Mouse (Mus musculus): ENCODE measurements at regions not wholly inside any gene's neighbourhood (a gene's known extent, or its start where the extent isn't known, plus 50 kb on each side); places are given as distances from the start of the nearest gene placed in this dataset.

DNA sequence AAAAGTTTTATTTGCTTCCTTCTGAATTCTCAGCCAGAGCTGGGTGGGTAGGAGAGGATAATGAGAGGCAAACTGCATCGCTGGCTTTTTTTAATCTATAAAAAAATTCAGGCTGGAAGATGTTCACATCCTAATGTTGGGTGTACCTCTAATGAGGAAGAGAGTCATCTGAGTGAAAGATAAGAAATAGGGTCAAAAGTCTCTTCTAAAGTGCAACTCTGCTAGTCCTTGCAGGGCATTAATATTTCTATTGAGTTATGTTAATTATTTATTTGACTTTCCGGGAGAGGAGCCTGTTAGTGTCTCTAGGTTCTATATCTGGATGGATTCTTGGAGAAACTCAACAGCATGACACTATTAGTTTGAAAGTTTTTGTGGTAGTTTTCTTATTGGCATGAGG is 182.2 kb upstream of the Camk1g start:
- DNase-seq: no peak

DNA sequence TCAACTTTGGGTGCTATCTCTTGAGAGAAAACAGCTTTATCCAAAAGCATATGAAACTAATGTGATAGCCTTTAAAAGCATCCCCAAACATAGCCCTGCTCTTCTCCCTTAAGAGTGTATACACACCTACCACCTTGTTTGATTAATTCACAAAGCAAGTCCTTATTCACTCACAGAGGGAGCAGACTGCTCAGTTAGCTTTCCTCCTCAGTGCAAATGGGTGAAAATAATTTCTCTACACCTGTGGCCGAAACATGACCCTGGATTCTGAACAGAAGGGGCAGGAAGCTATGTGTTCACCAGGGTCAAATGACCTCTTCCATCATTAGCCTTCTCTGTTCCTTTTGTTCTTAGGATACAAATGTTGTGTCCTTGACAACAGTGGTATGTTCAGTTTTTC is 181.2 kb upstream of the Camk1g start:
- no peak for DNase-seq

- no peak for DNase-seq
These were observed 180.7 kb upstream of the Camk1g start for GRCm38 (mm10) chr1:193550761-193551160.

- DNase-seq: no peak
These were observed 177.3 kb upstream of the Camk1g start for GRCm38 (mm10) chr1:193547356-193547755.

DNA sequence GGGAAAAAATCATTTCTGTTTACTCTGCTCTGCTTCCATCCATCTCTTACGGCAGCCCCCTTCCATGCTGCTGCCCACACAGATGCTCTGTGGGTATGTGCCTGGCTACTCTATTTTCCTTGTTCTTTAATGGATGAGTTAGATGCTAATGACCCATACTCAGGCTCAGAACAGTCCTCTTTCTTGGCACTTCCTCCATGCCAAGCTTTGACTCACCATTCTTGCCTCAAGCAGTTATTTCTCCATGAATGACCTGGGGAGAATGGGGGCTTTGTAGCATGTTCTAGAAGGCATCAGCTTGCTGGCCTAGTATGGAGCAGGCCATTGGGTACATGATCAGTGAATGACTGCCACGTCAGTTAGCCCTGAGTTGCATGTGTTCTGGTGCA is 175.9 kb upstream of the Camk1g start:
- no peak for DNase-seq

GRCm38 (mm10) chr1:193545406-193546043 is 175.4 kb upstream of the Camk1g start:
- no peak for DNase-seq

- DNase-seq: no peak
These were observed 174.7 kb upstream of the Camk1g start for GRCm38 (mm10) chr1:193544804-193545203.

- no peak for DNase-seq
These were observed 173.7 kb upstream of the Camk1g start for GRCm38 (mm10) chr1:193543834-193544233.

DNA sequence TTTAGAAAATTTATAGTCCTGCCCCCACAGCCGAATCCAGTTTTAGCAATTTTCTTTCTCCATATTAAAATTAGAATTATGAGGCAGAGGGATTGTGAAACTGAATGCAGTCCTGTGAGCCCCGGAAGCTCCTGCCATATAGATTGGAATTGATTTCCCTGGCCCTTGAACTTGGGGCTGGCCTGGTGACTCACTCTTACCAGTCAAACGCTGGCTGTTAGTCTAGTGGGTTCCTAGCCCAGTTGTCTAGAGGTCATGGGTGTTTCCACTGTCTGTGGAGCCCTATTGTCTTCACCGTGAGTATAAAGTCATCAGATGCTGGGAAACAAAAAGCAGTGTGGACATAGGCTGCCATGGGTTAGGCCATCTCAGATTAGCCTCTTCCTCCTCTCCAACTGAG is 173.2 kb upstream of the Camk1g start:
- DNase-seq: no peak

GRCm38 (mm10) chr1:193541934-193542580 is 172.0 kb upstream of the Camk1g start:
- DNase-seq: peak; percentile 51

DNA sequence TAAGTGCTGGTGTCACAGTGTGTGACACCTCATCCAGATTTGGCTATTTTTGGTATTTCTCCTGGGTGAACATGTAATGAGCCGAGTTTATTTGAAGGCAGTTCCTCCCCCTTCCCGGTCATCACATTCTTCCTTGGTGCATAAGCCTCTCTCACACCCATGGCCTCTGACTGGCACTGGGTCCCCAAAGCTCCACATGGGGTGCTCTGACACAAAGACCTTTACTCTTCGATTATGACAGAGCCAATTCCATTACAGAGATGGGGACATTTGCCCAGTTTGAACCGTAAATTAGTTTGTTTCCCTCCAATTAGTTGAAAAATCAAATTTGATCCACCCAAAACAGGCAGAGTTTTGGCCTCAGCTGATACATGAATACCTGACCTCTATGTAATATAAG is 171.2 kb upstream of the Camk1g start:
- DNase-seq: no peak

DNA sequence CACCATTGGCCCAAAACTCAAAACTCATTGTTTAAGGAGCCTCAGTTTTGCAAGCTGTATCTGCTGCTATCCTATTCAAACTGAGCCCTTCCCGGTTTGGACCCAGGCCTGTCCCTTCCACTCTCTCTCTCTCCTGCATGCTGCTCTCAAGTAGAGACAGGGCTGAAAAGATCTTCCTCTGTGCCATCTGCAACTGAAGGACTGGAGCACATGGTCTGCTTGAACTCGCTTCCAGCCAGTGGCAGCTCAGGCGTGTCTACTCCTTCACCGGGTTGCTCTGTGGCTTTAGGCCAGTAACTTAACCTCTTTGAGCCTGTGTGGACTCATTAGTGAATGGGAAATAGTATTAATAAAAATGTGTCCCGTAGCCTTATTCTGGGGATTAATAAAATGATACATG is 170.4 kb upstream of the Camk1g start:
- DNase-seq: no peak

DNA sequence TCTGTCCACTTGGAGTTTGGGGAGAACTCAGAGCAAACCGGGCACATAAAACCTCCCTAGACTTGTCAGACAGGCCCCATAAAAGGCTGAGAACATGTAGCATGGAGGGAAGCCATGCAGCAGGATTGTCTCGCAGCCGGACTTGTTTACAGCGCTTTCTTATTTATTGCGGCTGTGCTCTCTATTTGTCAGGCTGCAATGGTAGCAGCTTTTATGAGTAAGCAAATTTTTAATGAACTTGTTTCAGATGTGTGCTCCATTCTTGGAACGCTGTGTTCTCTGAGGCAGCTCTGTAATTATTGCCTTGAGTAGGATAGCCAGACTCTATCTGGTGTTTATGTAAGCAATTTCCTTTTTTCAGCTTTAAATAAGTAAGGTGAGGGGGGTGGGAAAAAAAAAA is 169.2 kb upstream of the Camk1g start:
- no peak for DNase-seq

DNA sequence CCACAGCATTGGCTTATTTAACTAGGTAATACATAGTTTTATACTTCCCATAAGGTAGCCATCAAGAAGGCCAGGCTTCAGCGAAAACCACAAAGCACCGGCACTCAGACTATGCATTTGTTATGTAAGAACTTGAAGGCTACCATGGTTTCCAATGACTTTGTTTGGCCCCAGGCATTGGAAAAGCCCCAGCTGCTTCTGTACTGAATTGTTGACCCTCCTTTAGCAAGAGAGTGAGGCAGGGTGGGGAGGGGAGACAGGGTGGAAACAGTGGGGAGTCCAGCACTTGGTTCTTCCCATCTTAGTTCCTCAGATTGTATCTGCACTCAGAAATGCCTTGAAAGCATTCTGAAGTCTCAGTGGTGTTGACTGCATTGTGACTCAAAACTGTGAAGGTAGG is 168.3 kb upstream of the Camk1g start:
- no peak for DNase-seq

- no peak for DNase-seq
These were observed 167.5 kb upstream of the Camk1g start for GRCm38 (mm10) chr1:193537616-193538015.

DNA sequence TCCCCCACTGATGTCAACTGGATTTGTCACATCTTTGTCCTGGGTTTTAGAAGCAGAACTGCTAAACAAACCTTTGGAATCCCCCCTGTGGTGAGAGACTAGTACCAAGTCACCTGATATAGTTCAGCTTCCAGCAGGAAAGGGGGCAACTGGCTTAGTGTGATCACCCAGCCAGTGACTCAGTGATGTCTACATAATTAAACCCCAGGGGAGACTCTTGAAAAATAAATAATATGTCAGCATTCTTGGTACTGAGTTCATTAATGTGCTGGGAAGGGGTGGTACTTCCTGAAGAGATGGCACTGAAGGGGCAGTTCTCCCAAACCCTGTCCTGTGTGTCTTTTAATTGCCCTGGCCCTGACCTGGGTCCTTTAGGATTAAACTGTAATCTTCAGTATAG is 166.5 kb upstream of the Camk1g start:
- no peak for DNase-seq

- DNase-seq: no peak
These were observed 164.4 kb upstream of the Camk1g start for GRCm38 (mm10) chr1:193534449-193534848.

- DNase-seq: no peak
These were observed 156.4 kb upstream of the Camk1g start for GRCm38 (mm10) chr1:193526501-193526900.

GRCm38 (mm10) chr1:193522007-193522406 is 151.9 kb upstream of the Camk1g start:
- DNase-seq: no peak

GRCm38 (mm10) chr1:193518840-193519239 is 148.7 kb upstream of the Camk1g start:
- DNase-seq: no peak

DNA sequence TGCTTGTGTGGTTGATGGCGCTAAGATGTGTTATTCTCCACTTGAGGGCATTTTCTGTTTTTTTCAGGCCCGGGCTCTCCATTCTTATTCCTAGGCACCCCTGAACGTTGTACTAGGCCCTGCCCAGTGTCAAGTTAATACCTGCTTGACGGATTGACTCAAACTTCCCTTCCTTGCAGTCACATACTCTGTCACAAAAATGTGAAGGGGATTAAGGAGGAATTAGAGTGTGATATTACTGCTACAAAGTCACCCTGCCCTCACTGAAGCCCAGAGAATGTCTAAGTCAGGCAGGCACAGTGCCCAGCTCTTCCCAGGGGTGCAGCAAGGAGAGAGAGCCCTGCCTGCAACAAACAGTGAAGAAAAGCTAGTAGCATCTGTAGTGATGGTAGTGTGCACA is 147.9 kb upstream of the Camk1g start:
- no peak for DNase-seq

GRCm38 (mm10) chr1:193517293-193517692 is 147.2 kb upstream of the Camk1g start:
- no peak for DNase-seq

DNA sequence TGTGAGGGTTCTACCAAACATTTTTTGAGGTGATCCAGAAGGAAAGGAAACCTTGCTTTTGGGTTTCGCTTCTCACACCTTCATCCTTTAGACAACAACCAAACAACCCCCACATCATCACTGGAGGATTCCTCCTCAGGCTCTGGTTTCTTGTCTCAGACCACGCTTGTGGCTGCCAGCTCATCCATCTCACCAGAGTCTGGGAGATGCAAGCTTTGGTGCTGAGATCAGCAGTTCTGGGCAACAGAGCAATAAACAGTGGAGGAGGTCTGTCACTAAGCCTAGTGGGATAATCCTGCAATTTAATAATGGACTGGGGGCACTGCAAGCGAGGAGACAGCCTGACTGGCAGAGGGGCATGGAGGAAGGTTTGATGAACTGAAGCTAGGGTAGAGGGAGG is 146.3 kb upstream of the Camk1g start:
- DNase-seq: no peak

- peak; percentile 20 for DNase-seq
These were observed 144.0 kb upstream of the Camk1g start for GRCm38 (mm10) chr1:193513929-193514710.

Data from thymus, postnatal 25 days (tissue).